Mouse (Mus musculus) kidney, postnatal 0 days (tissue): ENCODE results near the gene Myo1b. TPM values are rescaled to one million over a fixed set of nuclear protein-coding genes. Genes with fewer than 3 reads are reported as not detected.

Experiments used
- ATAC-seq: fragments of 200-750 bp; cut with Nextera tagmentation; replicated peaks from 2 replicates; pipeline ENCODE4 v1.8.0; 2017; ENCODE audit warnings: low read depth, moderate number of reproducible peaks, moderate TSS enrichment, moderate library complexity; ENCODE audit not compliant: low FRiP score
- DNase-seq: peaks from one replicate; pipeline ENCODE4 v3.0.0-alpha.2; 2016; ENCODE audit warnings: low spot score
- H3K27ac ChIP-seq: fragments of 300-500 bp; sonication (generic); 2 replicates; pipeline ENCODE4 v1.5.1; 2014; ENCODE audit warnings: mild to moderate bottlenecking
- H3K27me3 ChIP-seq: fragments of 300-500 bp; sonication (generic); 2 replicates; pipeline ENCODE4 v1.6.1; 2014; ENCODE audit warnings: low read length, mixed read lengths; ENCODE audit not compliant: insufficient read depth
- H3K36me3 ChIP-seq: fragments of 300-500 bp; sonication (generic); 2 replicates; pipeline ENCODE4 v1.6.1; 2014; ENCODE audit warnings: low read length, mixed read lengths; ENCODE audit not compliant: insufficient read depth
- H3K4me1 ChIP-seq: fragments of 300-500 bp; sonication (generic); replicated peaks from 2 replicates; pipeline ENCODE4 v1.6.1; 2014; ENCODE audit warnings: antibody characterized with exemption, low read length, mixed read lengths; ENCODE audit not compliant: insufficient read depth
- H3K4me2 ChIP-seq: fragments of 300-500 bp; sonication (generic); 2 replicates; pipeline ENCODE4 v1.6.1; 2014; ENCODE audit warnings: mild to moderate bottlenecking, low read length, moderate library complexity, mixed read lengths
- H3K4me3 ChIP-seq: fragments of 300-500 bp; sonication (generic); replicated peaks from 2 replicates; pipeline ENCODE4 v1.5.1; 2014; ENCODE audit warnings: low read depth, low read length
- H3K9ac ChIP-seq: fragments of 300-500 bp; sonication (generic); 2 replicates; pipeline ENCODE4 v1.6.1; 2014; ENCODE audit warnings: low read depth, low read length
- H3K9me3 ChIP-seq: fragments of 300-500 bp; sonication (generic); replicated peaks from 2 replicates; pipeline ENCODE4 v1.6.1; 2016; ENCODE audit warnings: low read length, inconsistent platforms, mixed read lengths
- CTCF ChIP-seq: IDR thresholded peaks from 2 replicates; pipeline ENCODE4 v1.5.1; 2016; ENCODE audit warnings: antibody characterized with exemption, low read depth, mild to moderate bottlenecking, moderate library complexity
- WGBS: fragments of 180-500 bp; shearing (Covaris S2); extraction: QIAGEN DNeasy Blood & Tissue Kit; methylation state at CpG from one replicate; pipeline ENCODE4 v1.1.7; 2014; 5-methylcytosine and 5-hydroxymethylcytosine counted together
- polyA plus RNA-seq: library from polyadenylated mRNA; unstranded; fragments of >200 nt; fragmentation: Nextera tagmentation; extraction: Ambion mirVana; gene quantifications from 2 replicates; pipeline ENCODE4 v1.2.1, GENCODE M21; 2015

Gene Myo1b
- polyA plus RNA-seq, 1 experiment from 2014 or later, result 58.0 TPM

- H3K4me3 ChIP-seq, result peak overlapping the region; percentile 87
- no peaks in the 10 kb centered on the region for H3K27me3 ChIP-seq
- no peak overlapping the region; the same call in 1 of the 2 replicates for H3K9ac ChIP-seq
- WGBS, result 69% methylated on average over 5 of the region's 5 CpGs
- H3K4me2 ChIP-seq, result peak overlapping the region; percentile 90
- TF ChIP-seq CTCF, result no peak
- H3K27ac ChIP-seq, result no peak overlapping the region
- H3K4me1 ChIP-seq, result peaks cover 10% of the 10 kb centered on the region; the same call in 1 of the 2 replicates
- ATAC-seq (no peak), DNase-seq (no peak)
- H3K36me3 ChIP-seq, result no peaks in the 10 kb centered on the region
- no peaks in the 10 kb centered on the region for H3K9me3 ChIP-seq
Measured at GRCm38 (mm10) chr1:51916276-51916675, 405 bp upstream of the Myo1b start.

GRCm38 (mm10) chr1:51915051-51915575 lies 758 bp downstream of the Myo1b start:
- WGBS, result 1% methylated on average over 32 of the region's 33 CpGs
- peak overlapping the region; percentile 91 for H3K27ac ChIP-seq

GRCm38 (mm10) chr1:51914095-51914494 lies 1.8 kb downstream of the Myo1b start:
- no peak overlapping the region for H3K27ac ChIP-seq
- H3K27me3 ChIP-seq, result no peaks in the 10 kb centered on the region
- WGBS, result 66% methylated on average over 3 of the region's 3 CpGs
- no peak for TF ChIP-seq CTCF
- no peak for DNase-seq
- H3K4me3 ChIP-seq, result peak overlapping the region; percentile 87; the same call in 1 of the 2 replicates
- H3K9ac ChIP-seq, result no peak overlapping the region
- ATAC-seq, result no peak
- H3K4me2 ChIP-seq, result peak overlapping the region; percentile 90
- peaks cover 20% of the 10 kb centered on the region for H3K4me1 ChIP-seq
- no peaks in the 10 kb centered on the region for H3K36me3 ChIP-seq
- H3K9me3 ChIP-seq, result no peaks in the 10 kb centered on the region

More at GRCm38 (mm10) chr1:51915051-51915575, 758 bp downstream of the Myo1b start:
- H3K4me3 ChIP-seq, result peak overlapping the region; percentile 87
- no peaks in the 10 kb centered on the region for H3K36me3 ChIP-seq
- no peaks in the 10 kb centered on the region for H3K27me3 ChIP-seq
- peak overlapping the region; percentile 94 for H3K9ac ChIP-seq
- peak; percentile 93 for ATAC-seq
- DNase-seq, result peak; percentile 95
- peaks cover 20% of the 10 kb centered on the region; the same call in 1 of the 2 replicates for H3K4me1 ChIP-seq
- no peak for TF ChIP-seq CTCF
- no peaks in the 10 kb centered on the region for H3K9me3 ChIP-seq
- peak overlapping the region; percentile 90 for H3K4me2 ChIP-seq

GRCm38 (mm10) chr1:51913071-51913814 lies 2.6 kb downstream of the Myo1b start:
- no peak overlapping the region for H3K9ac ChIP-seq
- no peak overlapping the region for H3K4me3 ChIP-seq
- H3K9me3 ChIP-seq, result no peaks in the 10 kb centered on the region
- H3K4me1 ChIP-seq, result peaks cover 25% of the 10 kb centered on the region
- DNase-seq, result no peak
- ATAC-seq, result no peak
- no peak overlapping the region for H3K27ac ChIP-seq
- H3K4me2 ChIP-seq, result peak overlapping the region; percentile 90
- 68% methylated on average over 14 of the region's 14 CpGs for WGBS
- H3K27me3 ChIP-seq, result no peaks in the 10 kb centered on the region
- no peak for TF ChIP-seq CTCF
- no peaks in the 10 kb centered on the region for H3K36me3 ChIP-seq

GRCm38 (mm10) chr1:51911331-51911730 lies 4.5 kb downstream of the Myo1b start:
- H3K27ac ChIP-seq, result no peak overlapping the region
- no peak for TF ChIP-seq CTCF
- H3K36me3 ChIP-seq, result no peaks in the 10 kb centered on the region
- peak; percentile 70 for DNase-seq
- peaks cover 40% of the 10 kb centered on the region for H3K4me1 ChIP-seq
- WGBS, result 27% methylated on average over 4 of the region's 4 CpGs
- no peak overlapping the region for H3K4me2 ChIP-seq
- no peaks in the 10 kb centered on the region for H3K27me3 ChIP-seq
- no peaks in the 10 kb centered on the region for H3K9me3 ChIP-seq
- no peak overlapping the region for H3K9ac ChIP-seq
- no peak for ATAC-seq
- no peak overlapping the region for H3K4me3 ChIP-seq

GRCm38 (mm10) chr1:51909204-51909603 lies 6.7 kb downstream of the Myo1b start:
- no peaks in the 10 kb centered on the region for H3K9me3 ChIP-seq
- H3K4me1 ChIP-seq, result peaks cover 41% of the 10 kb centered on the region
- DNase-seq (no peak), ATAC-seq (no peak)
- no peak overlapping the region for H3K4me2 ChIP-seq
- no peaks in the 10 kb centered on the region for H3K27me3 ChIP-seq
- H3K9ac ChIP-seq, result no peak overlapping the region
- TF ChIP-seq CTCF, result no peak
- no peak overlapping the region for H3K27ac ChIP-seq
- no peak overlapping the region for H3K4me3 ChIP-seq
- 74% methylated on average over 2 of the region's 2 CpGs for WGBS
- H3K36me3 ChIP-seq, result no peaks in the 10 kb centered on the region
